In the genomic region with DNA sequence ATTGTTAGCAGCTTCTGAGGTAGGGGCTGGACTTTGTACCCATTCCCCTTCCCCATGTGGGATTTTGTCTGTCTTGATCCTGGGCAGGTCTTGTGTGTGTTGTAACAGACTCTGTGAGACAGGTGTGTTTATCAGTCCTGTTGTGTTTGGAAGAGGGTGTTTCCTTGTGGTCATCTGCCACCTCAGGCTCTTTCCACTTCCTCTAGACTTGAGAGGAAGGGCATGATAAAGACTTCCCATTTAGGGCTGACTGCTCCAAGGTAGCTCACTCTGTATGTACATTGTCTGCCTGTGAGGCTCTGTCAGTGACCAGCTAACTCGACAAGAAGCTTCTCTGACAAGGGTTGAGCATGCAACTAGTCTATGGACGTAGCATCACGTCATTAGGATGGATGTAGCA, we compare ENCODE assay signal across 27 mouse cellular contexts.
DNase-seq lines count a peak whose midpoint lies in the region; ATAC-seq and TF ChIP-seq lines count a peak whose summit lies in the region.
"Had no signal": no experiment of that assay in that cellular context is flagged by ENCODE, and none has a peak within 500 bp of the region (broad histone marks: within the 10 kb centered on the region; RNA-seq: fewer than 3 reads in every experiment).

No protein-coding gene starts in this region.

- H3K36me3 ChIP-seq in liver, postnatal 0 days (replicated peaks; ENCODE audit: insufficient read depth, low read length): no peaks in the 10 kb centered on the region
- H3K36me3 ChIP-seq in liver, embryonic 12.5 days: no peaks in the 10 kb centered on the region
- no peaks in the 10 kb centered on the region for H3K36me3 ChIP-seq in midbrain, embryonic 15.5 days (replicated peaks)
- H3K36me3 ChIP-seq: forebrain, embryonic 10.5 days; G1E; heart, embryonic 10.5 days; heart, embryonic 13.5 days; hindbrain, embryonic 12.5 days; hindbrain, embryonic 15.5 days; intestine, embryonic 15.5 days had no signal

- no peaks in the 10 kb centered on the region for H3K27me3 ChIP-seq in liver, postnatal 0 days (ENCODE audit: insufficient read depth, low read length)
- H3K27me3 ChIP-seq in liver, embryonic 12.5 days (replicated peaks): no peaks in the 10 kb centered on the region
- H3K27me3 ChIP-seq in midbrain, embryonic 15.5 days (replicated peaks): no peaks in the 10 kb centered on the region
- H3K27me3 ChIP-seq: CH12.LX; forebrain, embryonic 13.5 days; heart, embryonic 13.5 days; hindbrain, embryonic 12.5 days; hindbrain, embryonic 15.5 days; intestine, embryonic 15.5 days; Patski had no signal

- 0 out of 2 replicates have a peak, but pooled peaks cover 6% of the 10 kb centered on the region for H3K4me1 ChIP-seq in liver, postnatal 0 days (ENCODE audit: insufficient read depth)
- peaks cover 12% of the 10 kb centered on the region; the same call in 1 of the 2 replicates for H3K4me1 ChIP-seq in liver, embryonic 12.5 days
- no peaks in the 10 kb centered on the region for H3K4me1 ChIP-seq in midbrain, embryonic 15.5 days
- H3K4me1 ChIP-seq: forebrain, embryonic 10.5 days; forebrain, embryonic 13.5 days; hindbrain, embryonic 12.5 days; hindbrain, embryonic 15.5 days had no signal

- no peak overlapping the region for H3K27ac ChIP-seq in liver, postnatal 0 days (ENCODE audit: low read depth)
- H3K27ac ChIP-seq in liver, embryonic 12.5 days: no peak overlapping the region
- H3K27ac ChIP-seq in midbrain, embryonic 15.5 days: no peak overlapping the region
- H3K27ac ChIP-seq: forebrain, embryonic 10.5 days; forebrain, embryonic 13.5 days; heart, adult 2 months; heart, embryonic 10.5 days; heart, embryonic 13.5 days; hindbrain, embryonic 12.5 days; hindbrain, embryonic 15.5 days; intestine, embryonic 15.5 days had no signal

- DNase-seq in liver, postnatal 0 days: no peak
- peak; percentile 29 for DNase-seq in yolk sac, embryonic 10.5 days (ENCODE audit: low spot score)
- no peak for DNase-seq in left cerebral cortex, postnatal 36 days (ENCODE audit: low spot score in 2 of 2)
- DNase-seq: adrenal gland, adult 2 months; adrenal gland, postnatal 14 days; B cell, adult 2 months; cerebellum, adult 11 months; cerebellum, adult 2 months; cerebellum, adult 9-11 months; cerebellum, postnatal 25 days; gastrocnemius, postnatal 10 days; heart, adult 2 months; heart, postnatal 14 days had no signal

- no peak for TF ChIP-seq EP300 in liver, postnatal 0 days (IDR thresholded peaks at IDR 0.05; ENCODE audit: low read depth)

- H3K9ac ChIP-seq in liver, postnatal 0 days (replicated peaks): no peak overlapping the region
- no peak overlapping the region for H3K9ac ChIP-seq in liver, embryonic 12.5 days
- no peak overlapping the region for H3K9ac ChIP-seq in midbrain, embryonic 15.5 days
- H3K9ac ChIP-seq: forebrain, embryonic 13.5 days; heart, embryonic 13.5 days; hindbrain, embryonic 12.5 days; hindbrain, embryonic 15.5 days; intestine, embryonic 15.5 days had no signal

- H3K9me3 ChIP-seq in liver, postnatal 0 days (ENCODE audit: low read length): no peaks in the 10 kb centered on the region
- H3K9me3 ChIP-seq in liver, embryonic 12.5 days (replicated peaks): no peaks in the 10 kb centered on the region
- H3K9me3 ChIP-seq in midbrain, embryonic 15.5 days: no peaks in the 10 kb centered on the region
- H3K9me3 ChIP-seq: forebrain, embryonic 10.5 days; forebrain, embryonic 13.5 days; G1E; heart, embryonic 10.5 days; heart, embryonic 13.5 days; hindbrain, embryonic 12.5 days; hindbrain, embryonic 15.5 days; intestine, embryonic 15.5 days had no signal

- no peak overlapping the region for H3K4me3 ChIP-seq in liver, postnatal 0 days (ENCODE audit: low read depth, low read length)
- no peak overlapping the region for H3K4me3 ChIP-seq in liver, embryonic 12.5 days
- no peak overlapping the region for H3K4me3 ChIP-seq in midbrain, embryonic 15.5 days
- H3K4me3 ChIP-seq: forebrain, embryonic 10.5 days; forebrain, embryonic 13.5 days; heart, adult 2 months; heart, embryonic 10.5 days; heart, embryonic 13.5 days; hindbrain, embryonic 12.5 days; hindbrain, embryonic 15.5 days; intestine, embryonic 15.5 days had no signal

- TF ChIP-seq CTCF in liver, postnatal 0 days (IDR thresholded peaks at IDR 0.05; ENCODE audit: low read depth): no peak

- intact Hi-C loops in left cerebral cortex, postnatal 36 days (cut with DNase I): no loop called here

- peak; percentile 24; the same call in 1 of the 2 replicates for ATAC-seq in liver, postnatal 0 days
- no peak for ATAC-seq in liver, embryonic 12.5 days
- ATAC-seq in megakaryocyte progenitor cell, adult 5-6 weeks (replicated peaks; ENCODE audit: poor library complexity): peak; percentile 52
- ATAC-seq in midbrain, embryonic 15.5 days (replicated peaks): no peak
- ATAC-seq: forebrain, embryonic 13.5 days; forebrain, embryonic 16.5 days; intestine, embryonic 15.5 days; Patski had no signal

- WGBS in liver, postnatal 0 days (ENCODE audit: insufficient replicate concordance): 65% methylated on average over 3 of the region's 3 CpGs
- 48% methylated on average over 3 of the region's 3 CpGs for WGBS in liver, embryonic 12.5 days (ENCODE audit: insufficient replicate concordance)
- WGBS in midbrain, embryonic 15.5 days: 93% methylated on average over 3 of the region's 3 CpGs

- no peak overlapping the region for H3K4me2 ChIP-seq in liver, postnatal 0 days (ENCODE audit: low read depth, low read length)
- H3K4me2 ChIP-seq in liver, embryonic 12.5 days: no peak overlapping the region
- no peak overlapping the region for H3K4me2 ChIP-seq in midbrain, embryonic 15.5 days
- H3K4me2 ChIP-seq: forebrain, embryonic 13.5 days; heart, embryonic 13.5 days; hindbrain, embryonic 12.5 days; hindbrain, embryonic 15.5 days; intestine, embryonic 15.5 days had no signal

Comparison
In these comparisons a context has a peak if more than half of its experiments do, and no peak if none do; other contexts are left out.
1. ATAC-seq: peak in liver, postnatal 0 days (single experiment) and megakaryocyte progenitor cell, adult 5-6 weeks (single experiment); none in liver, embryonic 12.5 days (single experiment) and midbrain, embryonic 15.5 days (single experiment).